Mouse (Mus musculus) frontal cortex, adult (tissue): Measurements from ENCODE around the gene Elovl5.

Source experiments
- ATAC-seq: cut with Nextera tagmentation; 2 replicates; pipeline ENCODE4 v1.9.2; 2017; ENCODE audit warnings: mild to moderate bottlenecking, moderate library complexity, mixed read lengths; ENCODE audit not compliant: low TSS enrichment

Elovl5 gene

GRCm38 (mm10) chr9:77928769-77929168 is 11.6 kb downstream of the Elovl5 start:
- no peak for ATAC-seq

- ATAC-seq: no peak
These were observed 12.1 kb downstream of the Elovl5 start for GRCm38 (mm10) chr9:77929296-77929695.

GRCm38 (mm10) chr9:77930036-77930859 is 13.1 kb downstream of the Elovl5 start:
- ATAC-seq: no peak

- no peak for ATAC-seq
These were observed 13.7 kb downstream of the Elovl5 start for GRCm38 (mm10) chr9:77930860-77931184.

GRCm38 (mm10) chr9:77931740-77932139 is 14.6 kb downstream of the Elovl5 start:
- ATAC-seq: no peak

- ATAC-seq: no peak
These were observed 18.9 kb downstream of the Elovl5 start for GRCm38 (mm10) chr9:77935818-77936611.

- no peak for ATAC-seq
These were observed 20.7 kb downstream of the Elovl5 start for GRCm38 (mm10) chr9:77937875-77938274.

GRCm38 (mm10) chr9:77938761-77939553 is 21.8 kb downstream of the Elovl5 start:
- peak; percentile 82 for ATAC-seq

GRCm38 (mm10) chr9:77939554-77939920 is 22.4 kb downstream of the Elovl5 start:
- ATAC-seq: peak; percentile 3; the same call in 1 of the 2 replicates

GRCm38 (mm10) chr9:77941058-77941457 is 23.9 kb downstream of the Elovl5 start:
- ATAC-seq: no peak

GRCm38 (mm10) chr9:77941836-77942235 is 24.7 kb downstream of the Elovl5 start:
- no peak for ATAC-seq

- no peak for ATAC-seq
These were observed 25.2 kb downstream of the Elovl5 start for GRCm38 (mm10) chr9:77942411-77942810.

GRCm38 (mm10) chr9:77943316-77943715 is 26.2 kb downstream of the Elovl5 start:
- no peak for ATAC-seq

- no peak for ATAC-seq
These were observed 27.0 kb downstream of the Elovl5 start for GRCm38 (mm10) chr9:77944195-77944594.

GRCm38 (mm10) chr9:77945792-77946666 is 28.9 kb downstream of the Elovl5 start:
- no peak for ATAC-seq

- no peak for ATAC-seq
These were observed 31.1 kb downstream of the Elovl5 start for GRCm38 (mm10) chr9:77948214-77948613.

- no peak for ATAC-seq
These were observed 32.6 kb downstream of the Elovl5 start for GRCm38 (mm10) chr9:77949753-77950268.

GRCm38 (mm10) chr9:77950841-77951475 is 33.8 kb downstream of the Elovl5 start:
- no peak for ATAC-seq

- no peak for ATAC-seq
These were observed 34.8 kb downstream of the Elovl5 start for GRCm38 (mm10) chr9:77951971-77952370.

GRCm38 (mm10) chr9:77953053-77953452 is 35.9 kb downstream of the Elovl5 start:
- peak; percentile 29; the same call in 1 of the 2 replicates for ATAC-seq
